Mouse (Mus musculus) limb, embryonic 15.5 days (tissue): ENCODE results near the gene Cpvl. TPM values are rescaled to one million over a fixed set of nuclear protein-coding genes. Genes with fewer than 3 reads are reported as not detected.

Experiments
- ATAC-seq: fragments of 200-750 bp; cut with Nextera tagmentation; 2 replicates; pipeline ENCODE4 v1.8.0; 2017; ENCODE audit warnings: low read depth, moderate TSS enrichment; ENCODE audit not compliant: insufficient number of reproducible peaks, low FRiP score, low TSS enrichment
- H3K27ac ChIP-seq: fragments of 300-500 bp; sonication (generic); 2 replicates; pipeline ENCODE4 v1.5.1; 2015; ENCODE audit warnings: moderate library complexity, mild to moderate bottlenecking, inconsistent platforms
- H3K27me3 ChIP-seq: fragments of 300-500 bp; sonication (generic); 2 replicates; pipeline ENCODE4 v1.6.1; 2015; ENCODE audit warnings: inconsistent platforms
- H3K36me3 ChIP-seq: fragments of 300-500 bp; sonication (generic); 2 replicates; pipeline ENCODE4 v1.6.1; 2015; ENCODE audit warnings: inconsistent platforms
- H3K4me1 ChIP-seq: fragments of 300-500 bp; sonication (generic); 2 replicates; pipeline ENCODE4 v1.6.1; 2015; ENCODE audit warnings: inconsistent platforms
- H3K4me2 ChIP-seq: fragments of 300-500 bp; sonication (generic); 2 replicates; pipeline ENCODE4 v1.6.1; 2015; ENCODE audit warnings: mild to moderate bottlenecking, inconsistent platforms
- H3K4me3 ChIP-seq: fragments of 300-500 bp; sonication (generic); 2 replicates; pipeline ENCODE4 v1.5.1; 2015; ENCODE audit warnings: mild to moderate bottlenecking, inconsistent platforms
- H3K9ac ChIP-seq: fragments of 300-500 bp; sonication (generic); 2 replicates; pipeline ENCODE4 v1.6.1; 2015; ENCODE audit warnings: inconsistent platforms
- H3K9me3 ChIP-seq: fragments of 300-500 bp; sonication (generic); 2 replicates; pipeline ENCODE4 v1.6.1; 2016; ENCODE audit warnings: inconsistent platforms
- WGBS: fragments of 180-500 bp; shearing (Covaris S2); methylation state at CpG from one replicate; pipeline ENCODE4 v1.1.7; 2015; 5-methylcytosine and 5-hydroxymethylcytosine counted together
- polyA plus RNA-seq: library from polyadenylated mRNA; unstranded; fragments of >200 nt; fragmentation: Nextera tagmentation; extraction: Ambion mirVana; gene quantifications from 2 replicates; pipeline ENCODE4 v1.2.1, GENCODE M21; 2015

The Cpvl gene
- 0.19 and 0.41 TPM in 2 replicates for polyA plus RNA-seq

DNA sequence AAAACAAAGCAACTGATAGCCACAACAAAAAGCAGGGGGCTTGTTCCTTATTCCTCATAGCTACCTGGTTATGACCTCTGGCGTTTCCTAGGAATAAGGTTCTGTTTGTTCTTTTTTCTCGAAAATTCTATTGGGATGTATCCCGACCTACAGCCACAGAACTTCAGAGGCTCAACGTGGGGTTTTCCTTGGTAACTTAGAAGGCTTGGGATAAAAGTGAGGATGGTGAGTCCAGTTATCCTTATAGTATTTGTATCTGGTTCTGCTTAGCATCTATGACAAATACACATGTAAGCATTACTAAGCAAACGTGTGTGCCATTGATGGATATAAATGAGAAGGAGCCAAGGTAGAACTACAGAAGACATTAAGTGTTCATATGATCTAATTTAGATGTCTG lies at the start of gene Cpvl:
Cpvl (minus strand) TSS at position 101 of the 400 bp plus-strand sequence.
- Histone ChIP-seq H3K9me3 (no peaks in the 10 kb centered on the region), H3K4me2 (no peak within 1 kb of the TSS), H3K4me1 (no peaks in the 10 kb centered on the region), H3K27me3 (no peaks in the 10 kb centered on the region), H3K9ac (no peak within 1 kb of the TSS), H3K27ac (no peak within 1 kb of the TSS), H3K36me3 (no peaks in the 10 kb centered on the region), H3K4me3 (no peak within 1 kb of the TSS)
- ATAC-seq: no peak
- 84% methylated on average over 5 of the region's 5 CpGs for WGBS

DNA sequence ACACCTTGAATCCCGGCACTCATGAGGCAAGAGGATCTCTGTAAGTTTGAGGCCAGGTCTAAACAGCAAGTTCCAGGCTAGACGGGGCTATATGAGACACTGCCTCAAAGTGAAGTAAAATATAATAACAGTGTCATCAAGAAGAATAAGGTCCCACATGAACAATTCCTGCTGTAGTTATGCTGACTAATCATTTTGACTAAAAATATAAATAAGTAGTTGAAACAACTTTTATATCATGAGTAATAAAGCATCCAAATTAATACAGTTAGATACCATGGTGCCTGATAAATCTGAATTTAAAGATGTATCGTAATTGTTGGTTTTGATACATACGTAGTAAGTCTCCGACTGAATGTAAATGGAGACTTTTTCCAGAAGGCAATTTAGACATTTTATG lies 45.4 kb upstream of the Cpvl start:
- H3K36me3 ChIP-seq: no peaks in the 10 kb centered on the region
- WGBS: 86% methylated on average over 5 of the region's 5 CpGs
- no peak overlapping the region for H3K9ac ChIP-seq
- no peak overlapping the region for H3K4me3 ChIP-seq
- no peak overlapping the region for H3K27ac ChIP-seq
- no peaks in the 10 kb centered on the region for H3K27me3 ChIP-seq
- no peak overlapping the region for H3K4me2 ChIP-seq
- no peak for ATAC-seq
- no peaks in the 10 kb centered on the region for H3K9me3 ChIP-seq
- H3K4me1 ChIP-seq: no peaks in the 10 kb centered on the region

- Histone ChIP-seq H3K9ac (no peak overlapping the region), H3K4me3 (no peak overlapping the region), H3K4me1 (no peaks in the 10 kb centered on the region), H3K27me3 (no peaks in the 10 kb centered on the region), H3K36me3 (no peaks in the 10 kb centered on the region), H3K4me2 (no peak overlapping the region), H3K9me3 (no peaks in the 10 kb centered on the region), H3K27ac (no peak overlapping the region)
- ATAC-seq: no peak
- WGBS: 76% methylated on average over 15 of the region's 15 CpGs
These were observed 42.8 kb upstream of the Cpvl start for GRCm38 (mm10) chr6:54021123-54021789.

DNA sequence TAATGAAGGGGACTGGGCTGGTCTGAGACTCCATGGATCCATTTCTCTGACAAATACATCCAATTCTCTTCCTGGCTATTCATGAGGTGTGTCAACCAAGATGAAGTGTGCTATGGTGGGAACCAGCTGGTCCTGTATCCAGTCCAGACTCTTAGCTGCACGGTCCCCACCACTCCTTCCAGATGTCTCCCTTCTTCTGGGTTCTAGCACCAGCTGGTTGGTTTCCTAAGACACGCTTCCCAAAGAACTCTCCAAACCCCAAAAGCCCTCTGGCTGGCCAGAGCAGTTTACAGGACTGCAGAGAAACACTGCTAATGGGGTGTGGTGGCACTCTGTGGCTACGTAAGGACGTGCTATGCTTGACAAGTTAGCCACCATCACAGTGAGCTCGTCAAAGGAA lies 40.4 kb upstream of the Cpvl start:
- no peaks in the 10 kb centered on the region for H3K36me3 ChIP-seq
- no peak overlapping the region for H3K9ac ChIP-seq
- H3K4me2 ChIP-seq: no peak overlapping the region
- H3K27me3 ChIP-seq: no peaks in the 10 kb centered on the region
- no peak overlapping the region for H3K27ac ChIP-seq
- WGBS: 70% methylated on average over 5 of the region's 5 CpGs
- no peaks in the 10 kb centered on the region for H3K9me3 ChIP-seq
- no peaks in the 10 kb centered on the region for H3K4me1 ChIP-seq
- ATAC-seq: no peak
- no peak overlapping the region for H3K4me3 ChIP-seq

- no peaks in the 10 kb centered on the region for H3K9me3 ChIP-seq
- H3K4me2 ChIP-seq: no peak overlapping the region
- no peak for ATAC-seq
- no peak overlapping the region for H3K27ac ChIP-seq
- no peak overlapping the region for H3K4me3 ChIP-seq
- H3K9ac ChIP-seq: no peak overlapping the region
- no peaks in the 10 kb centered on the region for H3K4me1 ChIP-seq
- no peaks in the 10 kb centered on the region for H3K27me3 ChIP-seq
- WGBS: 47% methylated on average over 2 of the region's 2 CpGs
- no peaks in the 10 kb centered on the region for H3K36me3 ChIP-seq
These were observed 39.6 kb upstream of the Cpvl start for GRCm38 (mm10) chr6:54018038-54018437.

GRCm38 (mm10) chr6:54012163-54012562 lies 33.7 kb upstream of the Cpvl start:
- no peak overlapping the region for H3K9ac ChIP-seq
- no peaks in the 10 kb centered on the region for H3K27me3 ChIP-seq
- peaks cover 8% of the 10 kb centered on the region; the same call in 1 of the 2 replicates for H3K4me1 ChIP-seq
- no peaks in the 10 kb centered on the region for H3K9me3 ChIP-seq
- ATAC-seq: no peak
- H3K4me3 ChIP-seq: no peak overlapping the region
- 88% methylated on average over 1 of the region's 1 CpGs for WGBS
- H3K36me3 ChIP-seq: no peaks in the 10 kb centered on the region
- no peak overlapping the region for H3K27ac ChIP-seq
- H3K4me2 ChIP-seq: no peak overlapping the region

DNA sequence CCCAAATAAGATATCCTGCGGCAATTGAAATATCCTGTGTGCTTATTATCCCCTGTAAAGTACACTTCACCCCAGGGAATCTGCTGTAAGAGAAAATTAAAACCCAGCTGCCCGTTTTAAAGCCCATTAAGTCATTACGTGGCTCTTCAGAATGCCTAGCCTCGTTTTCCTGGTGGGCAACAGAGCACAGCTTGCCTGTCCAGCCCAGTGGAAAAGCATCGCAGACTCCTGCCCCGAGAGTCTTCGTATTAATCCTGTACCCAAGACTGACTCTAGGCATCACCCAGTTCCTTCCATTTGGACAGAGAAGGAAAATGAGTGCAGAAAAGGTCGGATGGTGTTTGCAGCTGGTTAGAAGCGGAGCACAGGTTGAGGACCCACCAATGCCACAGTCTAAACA lies 31.9 kb upstream of the Cpvl start:
- no peak for ATAC-seq
- H3K9me3 ChIP-seq: no peaks in the 10 kb centered on the region
- H3K4me3 ChIP-seq: no peak overlapping the region
- no peaks in the 10 kb centered on the region for H3K36me3 ChIP-seq
- H3K9ac ChIP-seq: no peak overlapping the region
- WGBS: 31% methylated on average over 9 of the region's 9 CpGs
- H3K27me3 ChIP-seq: no peaks in the 10 kb centered on the region
- no peak overlapping the region for H3K27ac ChIP-seq
- no peak overlapping the region for H3K4me2 ChIP-seq
- H3K4me1 ChIP-seq: peaks cover 8% of the 10 kb centered on the region; the same call in 1 of the 2 replicates

GRCm38 (mm10) chr6:54009293-54009692 lies 30.8 kb upstream of the Cpvl start:
- H3K4me1 ChIP-seq: peaks cover 8% of the 10 kb centered on the region; the same call in 1 of the 2 replicates
- no peak overlapping the region for H3K9ac ChIP-seq
- H3K9me3 ChIP-seq: no peaks in the 10 kb centered on the region
- no peak overlapping the region for H3K4me2 ChIP-seq
- no peak overlapping the region for H3K4me3 ChIP-seq
- WGBS: 36% methylated on average over 4 of the region's 4 CpGs
- ATAC-seq: no peak
- no peaks in the 10 kb centered on the region for H3K27me3 ChIP-seq
- no peak overlapping the region for H3K27ac ChIP-seq
- no peaks in the 10 kb centered on the region for H3K36me3 ChIP-seq

GRCm38 (mm10) chr6:54008448-54009120 lies 30.1 kb upstream of the Cpvl start:
- H3K4me1 ChIP-seq: peaks cover 8% of the 10 kb centered on the region; the same call in 1 of the 2 replicates
- H3K27me3 ChIP-seq: no peaks in the 10 kb centered on the region
- ATAC-seq: no peak
- H3K9me3 ChIP-seq: no peaks in the 10 kb centered on the region
- H3K27ac ChIP-seq: no peak overlapping the region
- 83% methylated on average over 16 of the region's 16 CpGs for WGBS
- no peak overlapping the region for H3K4me3 ChIP-seq
- H3K36me3 ChIP-seq: no peaks in the 10 kb centered on the region
- no peak overlapping the region for H3K4me2 ChIP-seq
- no peak overlapping the region for H3K9ac ChIP-seq

DNA sequence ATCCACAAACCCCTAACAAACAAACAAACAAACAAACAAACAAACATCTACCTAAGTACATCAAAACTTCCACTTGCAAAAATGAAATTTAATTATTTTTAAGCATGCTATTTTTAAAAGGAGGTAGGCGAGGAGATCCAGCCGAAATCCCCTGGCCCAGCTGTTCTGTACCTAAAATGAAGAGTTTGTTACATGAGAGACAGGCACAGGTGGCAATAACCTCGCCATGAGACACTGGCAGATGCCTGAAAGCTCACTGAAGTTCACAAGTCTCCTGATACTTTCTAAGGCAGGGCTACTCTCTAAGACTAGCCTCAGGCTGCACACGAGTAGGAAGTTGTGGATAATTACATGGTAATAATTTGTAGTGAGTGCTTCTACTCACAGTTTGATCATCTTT lies 26.8 kb upstream of the Cpvl start:
- WGBS: 56% methylated on average over 4 of the region's 4 CpGs
- no peaks in the 10 kb centered on the region for H3K9me3 ChIP-seq
- H3K4me3 ChIP-seq: no peak overlapping the region
- no peaks in the 10 kb centered on the region for H3K27me3 ChIP-seq
- peaks cover 6% of the 10 kb centered on the region; the same call in 1 of the 2 replicates for H3K4me1 ChIP-seq
- no peaks in the 10 kb centered on the region for H3K36me3 ChIP-seq
- no peak overlapping the region for H3K9ac ChIP-seq
- no peak overlapping the region for H3K27ac ChIP-seq
- ATAC-seq: no peak
- H3K4me2 ChIP-seq: no peak overlapping the region

DNA sequence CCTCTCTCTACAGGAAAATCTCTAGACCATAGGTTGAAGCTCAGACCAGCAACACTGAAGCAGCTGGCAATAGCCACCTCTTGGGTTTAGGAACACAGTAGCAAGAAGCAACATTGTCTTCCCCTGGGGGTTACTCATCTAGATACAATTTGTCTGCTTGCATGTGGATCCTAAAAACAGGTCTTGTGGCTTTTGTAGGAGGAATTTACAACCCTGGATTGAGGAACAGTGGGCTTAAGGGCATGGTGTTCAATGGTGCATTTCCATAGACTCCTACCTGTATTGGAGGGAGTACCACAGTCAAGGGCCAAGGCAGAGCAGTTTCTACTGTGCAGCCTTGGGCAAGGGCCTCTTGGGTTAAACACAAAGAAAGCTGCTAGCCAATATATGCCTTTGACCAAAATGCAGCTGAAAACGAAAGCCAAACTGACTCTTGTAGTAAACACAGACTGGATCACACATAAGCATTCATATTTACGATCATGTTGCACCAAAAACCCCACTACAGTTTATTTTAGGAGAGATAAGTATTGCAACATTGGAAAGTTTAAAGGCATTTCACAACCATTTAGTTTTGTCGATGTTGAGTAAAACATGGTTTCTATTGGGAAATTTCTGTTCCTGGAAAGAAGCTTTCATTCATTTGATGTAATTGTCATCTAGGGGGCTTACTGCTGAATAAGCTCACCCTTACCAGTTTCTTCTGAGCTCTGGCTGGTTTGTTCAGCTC lies 17.9 kb upstream of the Cpvl start:
- H3K27ac ChIP-seq: no peak overlapping the region
- H3K36me3 ChIP-seq: no peaks in the 10 kb centered on the region
- WGBS: 89% methylated on average over 3 of the region's 3 CpGs
- H3K9me3 ChIP-seq: no peaks in the 10 kb centered on the region
- H3K4me2 ChIP-seq: no peak overlapping the region
- no peak overlapping the region for H3K9ac ChIP-seq
- H3K27me3 ChIP-seq: no peaks in the 10 kb centered on the region
- 0 out of 2 replicates have a peak, but pooled peaks cover 3% of the 10 kb centered on the region for H3K4me1 ChIP-seq
- no peak for ATAC-seq
- no peak overlapping the region for H3K4me3 ChIP-seq

DNA sequence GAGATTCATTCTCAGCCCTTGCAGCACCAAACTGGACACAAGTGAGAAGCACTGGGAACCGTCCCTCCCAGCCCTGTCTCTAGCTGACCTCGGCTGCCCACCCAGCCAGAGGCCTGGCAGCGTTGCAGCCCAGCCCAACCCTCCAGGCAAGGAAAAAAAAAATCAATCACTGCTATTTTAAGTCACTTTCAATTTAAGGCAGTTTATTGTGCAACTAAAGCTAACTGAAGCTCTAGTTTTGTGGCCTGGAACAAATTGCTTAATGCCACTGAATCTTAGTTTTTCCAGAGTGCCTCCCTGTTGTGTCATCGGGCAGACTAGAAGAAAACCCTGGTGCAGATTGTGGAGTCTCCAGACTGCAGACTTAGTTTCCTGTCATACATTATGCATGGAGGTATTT lies 17.0 kb upstream of the Cpvl start:
- H3K27me3 ChIP-seq: no peaks in the 10 kb centered on the region
- no peaks in the 10 kb centered on the region for H3K9me3 ChIP-seq
- no peaks in the 10 kb centered on the region for H3K36me3 ChIP-seq
- no peak overlapping the region for H3K4me3 ChIP-seq
- 0 out of 2 replicates have a peak, but pooled peaks cover 3% of the 10 kb centered on the region for H3K4me1 ChIP-seq
- H3K4me2 ChIP-seq: no peak overlapping the region
- H3K9ac ChIP-seq: no peak overlapping the region
- 36% methylated on average over 4 of the region's 4 CpGs for whole genome bisulfite sequencing
- no peak overlapping the region for H3K27ac ChIP-seq
- no peak for ATAC-seq
